Mouse (Mus musculus): ENCODE measurements around the gene Cgrrf1. TPM values are rescaled to one million over a fixed set of nuclear protein-coding genes. Genes with fewer than 3 reads are reported as not detected.

Gene Cgrrf1
- polyA plus RNA-seq, 1 experiment from 2014 or later: 28.7 TPM

DNA sequence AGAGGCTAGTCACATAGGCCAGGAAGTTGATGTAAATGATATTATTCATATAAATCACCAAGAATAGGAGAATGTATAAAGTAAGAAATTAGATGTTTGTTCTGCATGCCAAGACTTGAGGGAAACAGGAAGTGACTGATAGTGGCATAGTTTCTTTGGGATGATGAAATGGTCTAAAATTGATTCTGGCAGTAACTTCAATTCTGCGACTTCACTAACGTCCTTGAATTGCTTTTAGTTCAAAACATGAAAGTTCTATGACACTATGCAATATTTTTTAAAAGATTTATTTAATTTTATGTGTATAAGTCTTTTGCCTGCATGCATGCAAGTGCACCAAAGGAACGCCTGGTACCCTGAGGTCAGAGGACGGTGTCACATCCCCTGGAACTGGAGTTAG lies 28.7 kb upstream of the Cgrrf1 start:
- Histone ChIP-seq H3K4me2 (replicated peaks; ENCODE audit: low read depth) (no peak overlapping the region), H3K27me3 (ENCODE audit: control insufficient read depth, insufficient read depth, low read length) (no peaks in the 10 kb centered on the region), H3K27ac (replicated peaks) (no peak overlapping the region), H3K9me3 (ENCODE audit: control insufficient read depth, low read length) (no peaks in the 10 kb centered on the region), H3K36me3 (ENCODE audit: control insufficient read depth, insufficient read depth, low read length) (no peaks in the 10 kb centered on the region; the same call in 1 of the 2 replicates), H3K4me3 (ENCODE audit: low read depth, low read length) (no peak overlapping the region), H3K9ac (ENCODE audit: low read length) (no peak overlapping the region), H3K4me1 (replicated peaks; ENCODE audit: control insufficient read depth, insufficient read depth) (no peaks in the 10 kb centered on the region)
- 77% methylated on average over 4 of the region's 4 CpGs for WGBS
- ATAC-seq (ENCODE audit: low FRiP score, low TSS enrichment) (no peak), DNase-seq (ENCODE audit: low spot score) (no peak)
- no peak for TF ChIP-seq CTCF (IDR thresholded peaks at IDR 0.05; ENCODE audit: low read depth)
- TF ChIP-seq EP300 (optimal IDR thresholded peaks at IDR 0.05): no peak

DNA sequence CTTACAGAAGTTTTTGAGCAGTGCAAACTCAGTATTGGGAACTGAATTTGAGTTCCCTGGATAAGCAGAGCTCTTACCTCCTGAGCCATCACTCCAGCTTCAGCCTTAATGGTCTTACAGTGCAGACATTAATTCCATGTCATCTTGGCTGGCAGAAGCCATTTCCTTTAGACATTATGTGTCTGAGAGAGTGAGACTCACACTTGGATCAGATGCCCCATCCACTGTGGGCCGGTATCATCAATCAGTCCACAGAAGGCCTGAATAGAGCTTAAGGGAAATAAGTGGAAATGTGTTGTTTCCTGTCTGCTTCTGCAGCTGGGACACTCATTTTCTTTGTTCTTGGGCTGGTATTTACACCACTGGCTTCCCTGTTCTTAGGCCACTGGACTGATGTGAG lies 28.1 kb upstream of the Cgrrf1 start:
- Histone ChIP-seq H3K27ac (replicated peaks) (no peak overlapping the region), H3K4me1 (replicated peaks; ENCODE audit: control insufficient read depth, insufficient read depth) (no peaks in the 10 kb centered on the region), H3K4me3 (ENCODE audit: low read depth, low read length) (no peak overlapping the region), H3K36me3 (ENCODE audit: control insufficient read depth, insufficient read depth, low read length) (no peaks in the 10 kb centered on the region; the same call in 1 of the 2 replicates), H3K9me3 (ENCODE audit: control insufficient read depth, low read length) (no peaks in the 10 kb centered on the region), H3K4me2 (replicated peaks; ENCODE audit: low read depth) (no peak overlapping the region), H3K9ac (ENCODE audit: low read length) (no peak overlapping the region), H3K27me3 (ENCODE audit: control insufficient read depth, insufficient read depth, low read length) (no peaks in the 10 kb centered on the region)
- 92% methylated on average over 1 of the region's 1 CpGs for WGBS
- DNase-seq (ENCODE audit: low spot score): no peak
- no peak for TF ChIP-seq CTCF (IDR thresholded peaks at IDR 0.05; ENCODE audit: low read depth)
- no peak for TF ChIP-seq EP300 (optimal IDR thresholded peaks at IDR 0.05)
- ATAC-seq (ENCODE audit: low FRiP score, low TSS enrichment): no peak

GRCm38 (mm10) chr14:46806186-46806585 lies 25.7 kb upstream of the Cgrrf1 start:
- TF ChIP-seq EP300 (optimal IDR thresholded peaks at IDR 0.05): no peak
- TF ChIP-seq CTCF (IDR thresholded peaks at IDR 0.05; ENCODE audit: low read depth): no peak
- WGBS: 69% methylated on average over 5 of the region's 5 CpGs
- ATAC-seq (ENCODE audit: low FRiP score, low TSS enrichment): no peak

GRCm38 (mm10) chr14:46807927-46808326 lies 24.0 kb upstream of the Cgrrf1 start:
- WGBS: 64% methylated on average over 3 of the region's 3 CpGs
- Histone ChIP-seq H3K4me1 (replicated peaks; ENCODE audit: control insufficient read depth, insufficient read depth) (no peaks in the 10 kb centered on the region), H3K9me3 (ENCODE audit: control insufficient read depth, low read length) (no peaks in the 10 kb centered on the region), H3K4me3 (ENCODE audit: low read depth, low read length) (no peak overlapping the region), H3K27me3 (ENCODE audit: control insufficient read depth, insufficient read depth, low read length) (no peaks in the 10 kb centered on the region), H3K27ac (replicated peaks) (no peak overlapping the region), H3K9ac (ENCODE audit: low read length) (no peak overlapping the region), H3K36me3 (ENCODE audit: control insufficient read depth, insufficient read depth, low read length) (peaks cover 3% of the 10 kb centered on the region; the same call in 1 of the 2 replicates), H3K4me2 (replicated peaks; ENCODE audit: low read depth) (no peak overlapping the region)
- ATAC-seq (ENCODE audit: low FRiP score, low TSS enrichment): no peak
- TF ChIP-seq CTCF (IDR thresholded peaks at IDR 0.05; ENCODE audit: low read depth): no peak
- no peak for TF ChIP-seq EP300 (optimal IDR thresholded peaks at IDR 0.05)
- DNase-seq (ENCODE audit: low spot score): no peak

More at GRCm38 (mm10) chr14:46806186-46806585, 25.7 kb upstream of the Cgrrf1 start:
- no peak overlapping the region for H3K9ac ChIP-seq (ENCODE audit: low read length)
- no peak overlapping the region for H3K4me3 ChIP-seq (ENCODE audit: low read depth, low read length)
- peaks cover 3% of the 10 kb centered on the region; the same call in 1 of the 2 replicates for H3K36me3 ChIP-seq (ENCODE audit: control insufficient read depth, insufficient read depth, low read length)
- H3K27ac ChIP-seq (replicated peaks): no peak overlapping the region
- H3K27me3 ChIP-seq (ENCODE audit: control insufficient read depth, insufficient read depth, low read length): no peaks in the 10 kb centered on the region
- H3K9me3 ChIP-seq (ENCODE audit: control insufficient read depth, low read length): no peaks in the 10 kb centered on the region
- H3K4me2 ChIP-seq (replicated peaks; ENCODE audit: low read depth): no peak overlapping the region
- DNase-seq (ENCODE audit: low spot score): no peak
- no peaks in the 10 kb centered on the region for H3K4me1 ChIP-seq (replicated peaks; ENCODE audit: control insufficient read depth, insufficient read depth)

DNA sequence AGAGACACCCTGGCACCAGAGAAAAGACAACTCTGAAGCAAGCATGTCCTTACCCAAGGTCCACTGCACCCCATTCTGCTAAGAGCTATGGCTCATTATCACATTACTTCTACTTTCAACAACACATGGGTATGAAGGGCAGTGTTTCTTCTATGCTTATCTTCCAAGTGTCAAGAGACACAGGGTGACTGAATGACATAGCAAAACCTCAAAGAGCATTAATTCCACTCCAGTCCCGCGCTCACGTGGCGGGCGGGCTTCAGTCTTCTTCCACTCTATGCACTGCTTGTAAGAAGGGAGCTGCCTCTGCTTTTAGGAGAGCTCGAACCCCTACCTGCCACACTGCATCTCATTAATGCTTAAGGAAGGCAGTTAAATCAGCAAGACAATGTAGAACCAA lies 16.3 kb upstream of the Cgrrf1 start:
- TF ChIP-seq CTCF (IDR thresholded peaks at IDR 0.05; ENCODE audit: low read depth): no peak
- no peak for TF ChIP-seq EP300 (optimal IDR thresholded peaks at IDR 0.05)
- Histone ChIP-seq H3K9ac (ENCODE audit: low read length) (no peak overlapping the region), H3K9me3 (ENCODE audit: control insufficient read depth, low read length) (no peaks in the 10 kb centered on the region), H3K36me3 (ENCODE audit: control insufficient read depth, insufficient read depth, low read length) (peaks cover 8% of the 10 kb centered on the region; the same call in 1 of the 2 replicates), H3K4me2 (replicated peaks; ENCODE audit: low read depth) (no peak overlapping the region), H3K27me3 (ENCODE audit: control insufficient read depth, insufficient read depth, low read length) (no peaks in the 10 kb centered on the region), H3K4me3 (ENCODE audit: low read depth, low read length) (no peak overlapping the region), H3K4me1 (replicated peaks; ENCODE audit: control insufficient read depth, insufficient read depth) (no peaks in the 10 kb centered on the region), H3K27ac (replicated peaks) (no peak overlapping the region)
- no peak for ATAC-seq (ENCODE audit: low FRiP score, low TSS enrichment)
- WGBS: 92% methylated on average over 6 of the region's 6 CpGs
- DNase-seq (ENCODE audit: low spot score): no peak

DNA sequence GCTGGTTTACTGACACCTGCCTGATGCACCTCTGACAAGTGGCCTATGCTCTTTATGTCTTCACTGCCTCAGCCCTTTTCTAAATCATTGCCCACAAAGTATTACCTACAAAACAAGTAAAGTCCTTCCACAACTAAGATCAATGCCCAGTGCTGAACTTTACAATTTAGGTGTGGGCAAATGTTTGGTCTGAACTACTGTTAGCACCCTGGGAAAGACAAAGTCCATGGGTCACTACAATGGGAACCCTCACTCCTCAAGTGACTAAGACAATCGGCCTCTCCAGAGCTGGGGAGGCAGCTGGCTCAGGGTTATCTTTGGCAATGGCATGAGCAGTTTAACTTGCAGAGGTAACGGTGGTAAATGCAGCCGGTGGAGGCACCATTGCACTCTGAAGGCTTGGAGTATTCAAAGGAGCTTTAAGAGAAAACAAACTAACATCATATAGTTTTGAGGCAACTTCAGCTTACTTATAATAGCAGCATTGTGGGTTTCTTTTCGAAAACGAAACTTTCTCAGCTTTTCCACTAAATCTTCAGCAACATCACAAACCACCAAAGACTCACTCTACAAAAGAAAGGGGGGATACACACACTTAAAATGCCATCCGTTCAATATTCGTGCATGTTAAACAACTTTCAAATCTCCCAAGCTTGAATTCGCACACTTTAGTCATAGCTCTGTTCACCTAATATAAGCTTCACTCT lies 14.9 kb upstream of the Cgrrf1 start:
- 88% methylated on average over 8 of the region's 8 CpGs for WGBS
- no peak overlapping the region for H3K9ac ChIP-seq (ENCODE audit: low read length)
- no peaks in the 10 kb centered on the region for H3K27me3 ChIP-seq (ENCODE audit: control insufficient read depth, insufficient read depth, low read length)
- H3K9me3 ChIP-seq (ENCODE audit: control insufficient read depth, low read length): no peaks in the 10 kb centered on the region
- ATAC-seq (ENCODE audit: low FRiP score, low TSS enrichment) (no peak), DNase-seq (ENCODE audit: low spot score) (no peak)
- H3K4me3 ChIP-seq (ENCODE audit: low read depth, low read length): no peak overlapping the region
- no peak overlapping the region for H3K27ac ChIP-seq (replicated peaks)
- H3K36me3 ChIP-seq (ENCODE audit: control insufficient read depth, insufficient read depth, low read length): peaks cover 5% of the 10 kb centered on the region; the same call in 1 of the 2 replicates
- TF ChIP-seq CTCF (IDR thresholded peaks at IDR 0.05; ENCODE audit: low read depth): no peak
- TF ChIP-seq EP300 (optimal IDR thresholded peaks at IDR 0.05): no peak
- 0 out of 2 replicates have a peak, but pooled peaks cover 2% of the 10 kb centered on the region for H3K4me1 ChIP-seq (replicated peaks; ENCODE audit: control insufficient read depth, insufficient read depth)
- H3K4me2 ChIP-seq (replicated peaks; ENCODE audit: low read depth): no peak overlapping the region
